Mouse (Mus musculus): ENCODE measurements around the gene Mutyh. TPM values are rescaled to one million over a fixed set of nuclear protein-coding genes. Genes with fewer than 3 reads are reported as not detected.
"Not testable (repeated sequence)": the region's sequence is repeated elsewhere in the genome, so short reads cannot be mapped to it uniquely, and the experiment has no call there.

The Mutyh gene
- polyA plus RNA-seq, 1 experiment from 2014 or later = 13.3 TPM

DNA sequence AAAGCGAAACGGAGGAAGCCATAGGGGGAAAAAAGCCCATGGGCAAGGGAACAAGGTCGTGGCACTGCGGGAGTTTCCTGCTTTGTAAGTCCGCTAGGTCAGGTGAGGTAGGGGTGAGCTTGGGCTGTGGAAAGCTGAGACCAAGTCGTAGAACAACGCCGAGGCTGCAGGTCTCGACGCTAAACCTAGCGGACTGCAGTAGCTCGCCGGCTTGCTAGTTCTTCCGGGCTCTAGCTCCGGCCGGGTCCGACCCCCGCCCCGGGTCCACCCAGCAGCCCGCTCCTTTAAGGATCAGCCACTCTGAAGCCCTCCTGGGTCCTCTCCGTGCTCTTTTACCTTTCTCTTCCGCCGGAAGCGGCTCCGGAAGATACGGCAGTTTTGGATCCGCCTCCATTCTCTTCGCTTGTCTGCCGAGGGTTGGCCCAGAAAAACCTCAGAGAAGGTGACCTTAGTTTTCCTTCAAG lies 17.1 kb downstream of the Mutyh start:
- Histone ChIP-seq H3K4me1 (peaks cover 13% of the 10 kb centered on the region), H3K4me2 (peak overlapping the region; percentile 70), H3K36me3 (no peaks in the 10 kb centered on the region), H3K27me3 (peaks cover 18% of the 10 kb centered on the region), H3K27ac (peak overlapping the region; percentile 77), H3K4me3 (peak overlapping the region; percentile 61), H3K9ac (peak overlapping the region; percentile 54), H3K9me3 (no peaks in the 10 kb centered on the region)
- 1% methylated on average over 29 of the region's 29 CpGs for WGBS
- 0 out of 2 replicates have a peak, but pooled peaks have one; percentile 9 for ATAC-seq (ENCODE audit: insufficient number of reproducible peaks, low FRiP score, low TSS enrichment, low read depth)

DNA sequence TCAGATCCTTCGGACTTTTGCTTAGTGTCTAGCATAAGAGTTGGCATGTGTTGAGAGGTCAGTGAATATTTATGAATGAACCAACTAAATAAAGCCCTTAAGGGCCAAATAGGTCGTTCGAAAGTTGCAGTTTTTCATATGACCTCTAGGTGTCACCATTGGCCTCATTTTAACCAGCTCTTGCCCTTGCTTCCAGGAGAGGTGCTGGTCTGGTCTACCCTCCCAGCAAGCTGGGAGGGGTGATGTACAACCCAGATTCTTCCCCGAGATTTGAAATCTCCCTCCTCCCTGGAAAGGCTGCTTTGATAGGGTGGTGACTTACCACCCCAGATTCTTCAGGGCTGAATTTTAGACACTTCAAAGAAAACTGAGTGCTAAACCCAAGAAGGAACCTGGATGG lies 20.3 kb downstream of the Mutyh start:
- Histone ChIP-seq H3K4me1 (peaks cover 6% of the 10 kb centered on the region), H3K27ac (no peak overlapping the region), H3K4me3 (no peak overlapping the region), H3K9ac (no peak overlapping the region), H3K27me3 (no peaks in the 10 kb centered on the region), H3K9me3 (no peaks in the 10 kb centered on the region), H3K4me2 (no peak overlapping the region), H3K36me3 (no peaks in the 10 kb centered on the region)
- ATAC-seq (ENCODE audit: insufficient number of reproducible peaks, low FRiP score, low TSS enrichment, low read depth) = no peak
- WGBS = 1% methylated on average over 4 of the region's 4 CpGs

DNA sequence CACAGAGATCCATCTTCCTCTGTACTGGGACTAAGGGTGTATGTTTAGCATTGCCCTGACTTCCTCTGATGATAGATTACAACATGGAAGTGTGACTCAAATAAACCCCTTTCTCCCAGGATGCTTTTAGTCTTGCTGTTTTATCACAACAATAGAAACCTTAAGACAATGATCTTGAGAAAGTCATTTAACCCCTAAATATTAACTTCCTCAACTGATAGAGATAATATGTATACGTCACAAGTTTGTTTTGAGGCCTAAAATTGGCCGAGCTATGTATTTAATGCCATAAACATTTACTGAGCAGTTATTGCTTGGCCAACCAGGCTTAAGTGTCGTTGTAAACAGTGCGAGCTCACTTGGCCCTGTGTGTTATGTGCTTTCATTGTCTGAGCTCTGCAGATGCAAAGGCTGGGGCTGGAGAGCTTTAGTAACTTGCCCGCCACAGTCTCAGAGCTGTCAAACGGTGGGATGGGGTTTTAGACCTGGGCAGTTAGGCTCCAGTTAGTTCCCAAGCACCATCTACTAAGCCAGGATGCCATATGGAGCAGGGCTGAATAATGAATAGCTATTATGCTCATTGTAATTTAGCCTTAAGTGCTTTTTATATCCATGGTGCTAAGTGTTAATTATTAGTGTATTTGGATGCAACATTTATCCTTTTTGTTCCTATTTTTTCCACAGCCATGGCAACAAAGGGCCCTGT lies 22.0 kb downstream of the Mutyh start:
- Histone ChIP-seq H3K4me2 (no peak overlapping the region), H3K9ac (no peak overlapping the region), H3K4me3 (no peak overlapping the region), H3K27ac (no peak overlapping the region), H3K36me3 (no peaks in the 10 kb centered on the region), H3K4me1 (peaks cover 6% of the 10 kb centered on the region), H3K9me3 (no peaks in the 10 kb centered on the region), H3K27me3 (no peaks in the 10 kb centered on the region)
- no peak for ATAC-seq (ENCODE audit: insufficient number of reproducible peaks, low FRiP score, low TSS enrichment, low read depth)
- 53% methylated on average over 6 of the region's 6 CpGs for WGBS

DNA sequence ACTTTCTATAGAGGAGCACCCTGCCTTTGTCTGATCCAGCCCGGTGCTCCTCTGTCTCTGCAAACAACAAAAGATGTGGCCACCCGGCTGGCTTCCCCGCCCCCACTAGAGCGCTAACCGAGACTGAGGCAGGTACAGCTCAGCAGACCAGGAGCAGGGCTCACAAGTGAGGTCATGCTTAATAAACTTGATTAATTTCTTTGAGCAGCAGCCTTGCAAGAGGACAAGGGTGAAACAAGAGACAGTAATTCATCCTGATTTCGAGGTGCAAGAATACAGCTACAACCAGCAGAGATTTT lies 22.5 kb downstream of the Mutyh start:
- H3K36me3 ChIP-seq = no peaks in the 10 kb centered on the region
- no peak overlapping the region for H3K4me2 ChIP-seq
- ATAC-seq (ENCODE audit: insufficient number of reproducible peaks, low FRiP score, low TSS enrichment, low read depth) = no peak
- no peaks in the 10 kb centered on the region for H3K9me3 ChIP-seq
- peaks cover 5% of the 10 kb centered on the region for H3K4me1 ChIP-seq
- no peak overlapping the region for H3K27ac ChIP-seq
- no peak overlapping the region for H3K9ac ChIP-seq
- no peaks in the 10 kb centered on the region for H3K27me3 ChIP-seq
- WGBS = 26% methylated on average over 6 of the region's 6 CpGs
- H3K4me3 ChIP-seq = no peak overlapping the region

DNA sequence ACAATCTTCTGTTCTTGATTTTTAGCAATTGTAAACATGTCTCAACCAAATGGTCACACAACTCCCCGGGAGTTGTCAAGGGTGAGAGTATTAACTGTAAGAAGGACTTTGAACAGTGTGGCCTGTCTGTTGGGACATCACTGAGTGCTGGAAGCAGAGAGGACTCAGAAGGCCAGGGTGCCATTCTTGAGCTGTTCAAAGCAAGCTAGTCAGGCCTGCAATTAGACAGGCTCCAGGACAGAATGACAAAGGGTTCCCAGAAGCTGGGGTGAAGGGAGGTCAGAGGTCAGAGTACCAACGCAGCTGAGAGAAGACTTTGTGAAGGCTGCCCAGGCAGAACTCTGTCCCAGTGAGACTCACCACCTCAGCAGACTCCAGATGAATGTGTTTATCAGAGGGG lies 31.5 kb downstream of the Mutyh start:
- no peak overlapping the region for H3K27ac ChIP-seq
- no peak for ATAC-seq (ENCODE audit: insufficient number of reproducible peaks, low FRiP score, low TSS enrichment, low read depth)
- H3K4me3 ChIP-seq = no peak overlapping the region
- H3K4me1 ChIP-seq = no peaks in the 10 kb centered on the region
- no peaks in the 10 kb centered on the region for H3K9me3 ChIP-seq
- H3K4me2 ChIP-seq = no peak overlapping the region
- no peak overlapping the region for H3K9ac ChIP-seq
- H3K36me3 ChIP-seq = no peaks in the 10 kb centered on the region
- 25% methylated on average over 2 of the region's 2 CpGs for WGBS
- H3K27me3 ChIP-seq = peaks cover 3% of the 10 kb centered on the region; the same call in 1 of the 2 replicates

DNA sequence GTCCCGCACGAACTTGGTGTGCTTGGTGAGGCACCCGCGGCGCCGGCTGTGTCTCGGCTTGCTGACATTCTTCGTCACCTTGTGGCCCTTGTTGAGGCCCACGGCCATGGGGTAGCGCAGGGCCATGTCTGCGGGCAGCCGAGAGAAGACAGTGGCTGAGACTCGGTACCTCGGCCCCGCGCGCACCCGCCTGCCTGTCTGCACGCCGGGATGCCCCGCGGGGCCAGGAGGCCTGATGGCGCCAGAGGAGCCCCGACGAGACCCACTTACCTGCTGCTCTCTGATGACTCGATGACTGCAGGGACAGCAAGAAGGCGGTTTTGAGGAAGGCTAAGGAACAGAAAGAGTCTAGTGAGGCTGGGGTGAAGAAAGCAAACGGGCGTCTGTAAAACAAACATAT lies 32.6 kb downstream of the Mutyh start:
- H3K27me3 ChIP-seq; ATAC-seq (ENCODE audit: insufficient number of reproducible peaks, low FRiP score, low TSS enrichment, low read depth); H3K27ac ChIP-seq; H3K9ac ChIP-seq; H3K4me1 ChIP-seq; H3K36me3 ChIP-seq; H3K9me3 ChIP-seq: not testable (repeated sequence)
- Histone ChIP-seq H3K4me3 (peak overlapping the region; percentile 19; the same call in 1 of the 2 replicates), H3K4me2 (0 out of 2 replicates have a peak overlapping the region, but pooled peaks have one; percentile 33)
- 19% methylated on average over 27 of the region's 29 CpGs for WGBS

DNA sequence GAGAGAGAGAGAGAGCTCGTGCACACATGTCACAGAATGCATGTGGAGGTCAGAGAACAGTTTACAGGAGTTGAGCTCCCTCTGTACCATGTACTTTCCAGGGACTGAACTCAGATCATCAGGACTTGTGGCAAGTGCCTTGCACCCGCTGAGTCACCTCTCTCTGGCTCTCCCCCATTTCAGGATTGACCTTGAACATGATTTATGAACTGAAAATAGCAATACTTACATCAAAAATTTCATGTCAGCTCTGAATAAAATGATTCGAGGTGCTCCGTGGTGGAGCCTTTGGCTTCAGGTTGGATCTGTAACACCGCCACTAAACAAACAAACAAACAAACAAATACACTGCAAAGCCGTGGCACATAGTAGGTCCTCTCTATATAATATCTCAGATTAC lies 33.3 kb downstream of the Mutyh start:
- 80% methylated on average over 6 of the region's 6 CpGs for WGBS
- no peak for ATAC-seq (ENCODE audit: insufficient number of reproducible peaks, low FRiP score, low TSS enrichment, low read depth)
- no peaks in the 10 kb centered on the region for H3K36me3 ChIP-seq
- H3K9me3 ChIP-seq = no peaks in the 10 kb centered on the region
- H3K4me2 ChIP-seq = no peak overlapping the region
- no peak overlapping the region for H3K9ac ChIP-seq
- peaks cover 3% of the 10 kb centered on the region; the same call in 1 of the 2 replicates for H3K27me3 ChIP-seq
- H3K4me3 ChIP-seq = no peak overlapping the region
- H3K27ac ChIP-seq = no peak overlapping the region
- H3K4me1 ChIP-seq = no peaks in the 10 kb centered on the region

DNA sequence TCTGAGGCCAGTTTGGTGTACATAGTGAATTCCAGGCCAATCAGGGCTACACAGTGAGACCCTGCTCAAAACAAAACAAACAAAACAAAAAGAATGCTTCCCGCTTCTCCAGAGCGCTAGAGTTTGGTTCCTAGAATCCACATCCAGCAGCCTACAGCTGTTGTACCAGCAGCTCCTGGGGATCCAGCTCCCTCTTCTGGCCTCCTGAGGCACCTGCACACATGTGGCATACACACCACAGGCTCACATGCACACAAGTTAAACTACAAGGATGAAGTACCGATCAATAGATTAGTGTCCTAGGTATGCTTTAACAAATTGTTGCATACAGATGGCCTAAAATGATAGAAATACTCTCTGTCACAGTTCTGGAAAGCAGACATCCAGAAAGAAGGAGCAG lies 36.8 kb downstream of the Mutyh start:
- no peak overlapping the region for H3K27ac ChIP-seq
- H3K36me3 ChIP-seq = no peaks in the 10 kb centered on the region
- no peak for ATAC-seq (ENCODE audit: insufficient number of reproducible peaks, low FRiP score, low TSS enrichment, low read depth)
- no peak overlapping the region for H3K4me3 ChIP-seq
- H3K27me3 ChIP-seq = peaks cover 2% of the 10 kb centered on the region; the same call in 1 of the 2 replicates
- H3K4me2 ChIP-seq = no peak overlapping the region
- WGBS = 99% methylated on average over 3 of the region's 3 CpGs
- no peaks in the 10 kb centered on the region for H3K9me3 ChIP-seq
- H3K9ac ChIP-seq = no peak overlapping the region
- no peaks in the 10 kb centered on the region for H3K4me1 ChIP-seq

DNA sequence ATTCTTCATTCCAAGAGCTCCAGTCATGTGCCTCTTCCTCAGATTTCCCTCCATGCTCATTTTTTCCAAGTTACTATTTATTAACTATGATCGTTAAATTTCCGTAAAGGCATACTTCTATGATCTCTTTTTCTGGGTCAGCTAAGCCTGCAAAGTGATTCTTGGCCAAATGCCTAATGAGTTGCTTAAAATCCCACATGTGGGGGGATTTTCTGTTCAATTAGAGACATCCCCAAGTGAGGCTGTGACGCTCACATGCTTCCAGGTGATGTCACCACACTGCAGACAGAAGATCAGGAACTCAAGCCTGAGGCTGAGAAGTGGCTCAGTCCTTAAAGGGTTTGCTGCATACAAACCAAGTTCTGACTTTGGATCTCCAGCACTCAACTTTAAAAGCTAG lies 42.4 kb downstream of the Mutyh start:
- Histone ChIP-seq H3K9me3 (no peaks in the 10 kb centered on the region), H3K27me3 (no peaks in the 10 kb centered on the region), H3K4me3 (no peak overlapping the region), H3K4me1 (no peaks in the 10 kb centered on the region), H3K36me3 (no peaks in the 10 kb centered on the region), H3K27ac (no peak overlapping the region), H3K9ac (no peak overlapping the region), H3K4me2 (no peak overlapping the region)
- no peak for ATAC-seq (ENCODE audit: insufficient number of reproducible peaks, low FRiP score, low TSS enrichment, low read depth)
- WGBS = 57% methylated on average over 3 of the region's 3 CpGs

DNA sequence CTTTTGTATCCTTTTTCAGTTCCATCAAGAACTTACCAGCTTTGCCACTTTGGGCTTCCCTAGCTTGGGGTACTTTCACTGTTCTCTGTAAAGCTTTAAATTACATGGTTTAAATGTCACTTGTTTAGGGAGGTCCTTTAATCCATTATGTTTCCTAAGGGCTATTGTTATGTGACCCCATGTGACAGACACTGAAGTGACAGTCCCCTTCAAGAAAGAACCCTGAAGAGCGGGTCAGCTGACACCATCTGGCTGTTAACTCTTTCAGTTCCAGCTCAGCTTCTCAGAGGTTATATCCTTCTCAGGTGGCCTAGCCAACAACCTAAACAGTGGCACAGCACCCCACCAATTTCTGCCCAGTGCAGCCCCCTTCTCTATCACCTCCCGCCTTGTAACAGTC lies 46.8 kb downstream of the Mutyh start:
- no peaks in the 10 kb centered on the region for H3K9me3 ChIP-seq
- H3K9ac ChIP-seq = no peak overlapping the region
- no peak overlapping the region for H3K27ac ChIP-seq
- no peak overlapping the region for H3K4me2 ChIP-seq
- H3K36me3 ChIP-seq = no peaks in the 10 kb centered on the region
- WGBS = 26% methylated on average over 2 of the region's 2 CpGs
- ATAC-seq (ENCODE audit: insufficient number of reproducible peaks, low FRiP score, low TSS enrichment, low read depth) = no peak
- no peaks in the 10 kb centered on the region for H3K27me3 ChIP-seq
- H3K4me1 ChIP-seq = no peaks in the 10 kb centered on the region
- no peak overlapping the region for H3K4me3 ChIP-seq

DNA sequence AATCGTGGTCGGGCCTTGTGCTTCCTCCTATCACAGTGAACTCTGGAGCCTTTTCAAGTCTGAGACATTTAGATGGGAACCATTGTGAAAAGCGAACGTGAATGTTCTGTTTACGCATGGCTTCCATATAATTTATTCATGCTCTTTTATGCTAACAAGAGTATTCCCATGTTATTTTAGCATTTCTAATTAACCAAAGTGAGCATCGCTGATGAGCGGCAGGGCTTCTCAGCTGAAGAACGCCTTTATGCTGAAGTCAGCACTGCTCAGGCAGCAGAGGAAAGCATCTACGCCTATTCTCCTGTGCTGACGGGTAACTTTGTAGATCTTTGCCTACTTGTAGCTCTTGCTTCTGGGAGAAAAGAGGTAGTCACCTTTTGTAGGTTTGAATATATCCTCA lies 49.7 kb downstream of the Mutyh start:
- no peak overlapping the region for H3K4me3 ChIP-seq
- no peaks in the 10 kb centered on the region for H3K9me3 ChIP-seq
- H3K9ac ChIP-seq = no peak overlapping the region
- WGBS = 89% methylated on average over 10 of the region's 10 CpGs
- no peaks in the 10 kb centered on the region for H3K4me1 ChIP-seq
- no peaks in the 10 kb centered on the region for H3K36me3 ChIP-seq
- H3K27me3 ChIP-seq = no peaks in the 10 kb centered on the region
- no peak for ATAC-seq (ENCODE audit: insufficient number of reproducible peaks, low FRiP score, low TSS enrichment, low read depth)
- no peak overlapping the region for H3K27ac ChIP-seq
- no peak overlapping the region for H3K4me2 ChIP-seq

DNA sequence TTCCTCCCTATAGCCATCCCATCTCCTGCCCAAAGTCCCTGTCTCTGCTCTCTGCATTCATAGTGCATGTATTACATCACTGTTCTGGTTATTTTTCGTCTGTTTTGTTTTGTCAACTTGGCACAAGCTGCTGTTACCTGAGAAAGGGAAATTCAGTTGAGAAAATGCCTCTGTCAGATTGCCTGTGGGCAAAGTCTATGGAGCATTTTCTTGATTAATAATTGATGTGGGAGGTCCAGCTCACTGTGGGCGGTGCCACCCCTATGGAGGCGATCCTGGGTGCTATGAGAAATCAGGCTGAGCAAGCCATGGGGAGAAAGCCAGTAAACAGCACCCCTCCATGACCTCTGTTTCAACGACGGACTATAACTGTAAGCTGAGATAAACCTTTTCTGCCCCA lies 52.2 kb downstream of the Mutyh start:
- WGBS = 65% methylated on average over 5 of the region's 5 CpGs
- ATAC-seq (ENCODE audit: insufficient number of reproducible peaks, low FRiP score, low TSS enrichment, low read depth) = no peak
- H3K36me3 ChIP-seq = no peaks in the 10 kb centered on the region

DNA sequence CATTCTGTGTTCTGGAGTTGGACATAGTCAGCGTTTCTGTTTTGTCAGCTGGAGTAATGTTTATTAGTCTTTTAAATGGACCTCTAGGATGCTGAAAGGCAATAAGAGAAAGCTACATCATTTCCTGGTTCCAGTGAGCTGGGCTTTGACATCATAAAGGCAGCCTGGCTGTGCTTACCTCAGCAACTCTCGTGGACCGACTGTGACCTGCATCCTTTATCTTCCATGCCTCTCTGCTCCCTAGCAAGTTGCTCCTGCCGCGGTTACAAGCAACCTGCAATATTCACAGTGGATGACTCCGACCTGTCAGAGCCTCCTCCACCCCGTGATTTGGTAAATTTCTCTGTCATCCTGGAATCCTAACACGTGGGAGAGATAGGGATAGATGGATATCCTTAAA lies 54.5 kb downstream of the Mutyh start:
- H3K4me3 ChIP-seq = no peak overlapping the region
- no peaks in the 10 kb centered on the region for H3K27me3 ChIP-seq
- no peak overlapping the region for H3K9ac ChIP-seq
- WGBS = 58% methylated on average over 8 of the region's 8 CpGs
- H3K36me3 ChIP-seq = no peaks in the 10 kb centered on the region
- no peak overlapping the region for H3K27ac ChIP-seq
- H3K4me2 ChIP-seq = no peak overlapping the region
- no peaks in the 10 kb centered on the region for H3K9me3 ChIP-seq
- no peak for ATAC-seq (ENCODE audit: insufficient number of reproducible peaks, low FRiP score, low TSS enrichment, low read depth)
- H3K4me1 ChIP-seq = no peaks in the 10 kb centered on the region

More for the DNA sequence above, 52.2 kb downstream of the Mutyh start:
- Histone ChIP-seq H3K27ac (no peak overlapping the region), H3K4me3 (no peak overlapping the region), H3K4me1 (no peaks in the 10 kb centered on the region), H3K9me3 (no peaks in the 10 kb centered on the region), H3K4me2 (no peak overlapping the region), H3K9ac (no peak overlapping the region), H3K27me3 (no peaks in the 10 kb centered on the region)

Data from limb, embryonic 15.5 days (tissue).